Mouse (Mus musculus): Measurements from ENCODE around the gene Stra6. TPM values are rescaled to one million over a fixed set of nuclear protein-coding genes. Genes with fewer than 3 reads are reported as not detected.

Gene Stra6
- total and polyA plus RNA-seq, 3 experiments = 0.08 to 0.09 (median 0.08) TPM

DNA sequence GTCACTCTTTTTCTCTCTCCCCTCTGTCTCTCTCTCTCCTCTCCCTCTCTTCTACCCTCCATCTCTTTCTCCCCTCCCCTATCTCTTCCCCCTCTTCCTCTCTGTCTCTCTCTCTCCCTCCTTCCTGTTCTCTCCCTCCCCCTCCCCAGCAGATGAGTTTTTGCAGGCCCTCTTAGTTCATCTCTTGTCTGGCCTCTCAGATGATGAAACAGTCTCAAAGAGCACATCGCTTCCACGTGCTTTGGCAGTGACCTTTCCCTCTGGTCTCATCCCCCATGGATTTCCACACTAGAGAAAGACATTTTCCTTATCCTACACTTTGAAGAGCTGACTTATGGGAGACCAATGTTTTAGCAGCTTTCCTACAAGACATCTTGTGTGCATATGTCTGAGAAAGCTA lies 109.3 kb downstream of the Stra6 start:
- in situ Hi-C loops (cut with MboI; ENCODE audit: low pct_ligation_motif_present, low pct_unique_long_range_greater_than_20kb, low sequenced_read_pairs) = no loop called here
- DNase-seq (ENCODE audit: extremely low read depth) = no peak
- dilution Hi-C loops (cut with MboI; ENCODE audit: extremely low pct_ligation_motif_present, extremely low pct_unique_long_range_greater_than_20kb, low sequenced_read_pairs) = no loop called here
- no peaks in the 10 kb centered on the region for H3K9me3 ChIP-seq (replicated peaks; ENCODE audit: low read length)
- H3K27me3 ChIP-seq (replicated peaks) = no peaks in the 10 kb centered on the region
- H3K27ac ChIP-seq (ENCODE audit: insufficient read depth, low read depth) = no peak overlapping the region
- peaks cover 2 to 3% of the 10 kb centered on the region in 2 experiments; a peak in 3 of 4 replicates for H3K4me1 ChIP-seq (ENCODE audit: control insufficient read depth in 1 of 2, insufficient read depth in 2 of 2)
- H3K4me2 ChIP-seq (ENCODE audit: insufficient read depth, low read depth, poor library complexity, severe bottlenecking) = no peak overlapping the region
- H3K36me3 ChIP-seq (replicated peaks in 1 of 2; ENCODE audit: control insufficient read depth in 1 of 2, insufficient read depth in 1 of 2, low read length in 1 of 2) = no peaks in the 10 kb centered on the region
- H3K79me2 ChIP-seq (replicated peaks; ENCODE audit: control insufficient read depth, extremely low read depth, insufficient read depth, poor library complexity, severe bottlenecking) = no peaks in the 10 kb centered on the region
- no peak overlapping the region for H3K9ac ChIP-seq (ENCODE audit: insufficient read depth, low read depth)
- no peak for TF ChIP-seq SMC3 (IDR thresholded peaks at IDR 0.05; ENCODE audit: low read depth, low read length)
- TF ChIP-seq IRF4 (IDR thresholded peaks at IDR 0.05; ENCODE audit: low read depth, low read length) = no peak
- TF ChIP-seq ZKSCAN1 (IDR thresholded peaks at IDR 0.05; ENCODE audit: borderline replicate concordance, low read depth, low read length) = no peak
- no peak for TF ChIP-seq TCF12 (IDR thresholded peaks at IDR 0.05; ENCODE audit: low read depth, low read length)
- TF ChIP-seq POLR2A (IDR thresholded peaks at IDR 0.05; ENCODE audit: low read depth, low read length) = no peak
- TF ChIP-seq UBTF (IDR thresholded peaks at IDR 0.05; ENCODE audit: low read depth, low read length) = no peak
- no peak for TF ChIP-seq RAD21 (IDR thresholded peaks at IDR 0.05; ENCODE audit: low read depth, low read length)
- no peak for TF ChIP-seq JUN (IDR thresholded peaks at IDR 0.05; ENCODE audit: insufficient read depth, low read depth, low read length)
- no peak for TF ChIP-seq JUND (conservative IDR thresholded peaks at IDR 0.05; ENCODE audit: low read depth, low read length)
- no peak for TF ChIP-seq ZMIZ1 (IDR thresholded peaks at IDR 0.05; ENCODE audit: low read depth, low read length)
- TF ChIP-seq USF1 (IDR thresholded peaks at IDR 0.05; ENCODE audit: low read depth, low read length) = no peak
- TF ChIP-seq HCFC1 (IDR thresholded peaks at IDR 0.05; ENCODE audit: low read depth, low read length) = no peak
- no peak for TF ChIP-seq MAZ (IDR thresholded peaks at IDR 0.05; ENCODE audit: low read depth, low read length)
- no peak for TF ChIP-seq MAX (IDR thresholded peaks at IDR 0.05; ENCODE audit: low read length)
- no peak for TF ChIP-seq ELF1 (IDR thresholded peaks at IDR 0.05; ENCODE audit: low read depth, low read length)
- no peak overlapping the region for H3K4me3 ChIP-seq (replicated peaks in 1 of 3; ENCODE audit: low read depth in 2 of 3, low read length in 2 of 3, poor library complexity in 1 of 3)

DNA sequence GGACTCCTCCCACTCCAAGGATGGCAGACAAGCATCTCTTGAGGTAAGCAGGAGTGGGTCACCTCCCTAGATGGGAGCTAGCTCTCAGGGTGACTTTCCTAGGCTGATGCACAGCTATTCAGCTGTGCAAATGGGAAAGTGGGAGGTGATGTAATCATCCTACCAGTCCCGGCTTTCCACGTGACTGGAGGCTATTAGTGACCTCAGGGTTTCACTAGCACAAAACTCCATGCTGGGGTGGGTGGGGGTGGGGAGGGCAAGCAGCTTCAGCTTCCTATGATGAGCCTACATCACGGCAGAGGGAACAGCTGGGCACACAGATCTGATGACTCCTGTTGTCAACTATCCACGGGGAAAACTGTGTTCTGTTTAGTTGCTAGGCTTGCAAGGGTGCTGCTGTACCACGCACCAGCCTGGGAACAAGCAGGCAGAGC lies 111.2 kb downstream of the Stra6 start:
- Histone ChIP-seq H3K36me3 (replicated peaks in 1 of 2; ENCODE audit: control insufficient read depth in 1 of 2, insufficient read depth in 1 of 2, low read length in 1 of 2) (no peaks in the 10 kb centered on the region), H3K4me3 (replicated peaks in 1 of 3; ENCODE audit: low read depth in 2 of 3, low read length in 2 of 3, poor library complexity in 1 of 3) (no peak overlapping the region), H3K4me1 (ENCODE audit: control insufficient read depth in 1 of 2, insufficient read depth in 2 of 2) (peaks cover 2 to 3% of the 10 kb centered on the region in 2 experiments; a peak in 3 of 4 replicates), H3K79me2 (replicated peaks; ENCODE audit: control insufficient read depth, extremely low read depth, insufficient read depth, poor library complexity, severe bottlenecking) (no peaks in the 10 kb centered on the region), H3K9ac (ENCODE audit: insufficient read depth, low read depth) (no peak overlapping the region), H3K27ac (ENCODE audit: insufficient read depth, low read depth) (no peak overlapping the region), H3K27me3 (replicated peaks) (no peaks in the 10 kb centered on the region), H3K9me3 (replicated peaks; ENCODE audit: low read length) (no peaks in the 10 kb centered on the region), H3K4me2 (ENCODE audit: insufficient read depth, low read depth, poor library complexity, severe bottlenecking) (no peak overlapping the region)
- in situ Hi-C loops (cut with MboI; ENCODE audit: low pct_ligation_motif_present, low pct_unique_long_range_greater_than_20kb, low sequenced_read_pairs) (no loop called here), dilution Hi-C loops (cut with MboI; ENCODE audit: extremely low pct_ligation_motif_present, extremely low pct_unique_long_range_greater_than_20kb, low sequenced_read_pairs) (no loop called here)
- TF ChIP-seq CHD1 (IDR thresholded peaks at IDR 0.05; ENCODE audit: low read depth, low read length) (no peak), POLR2A (IDR thresholded peaks at IDR 0.05; ENCODE audit: low read depth, low read length) (no peak), TBP (conservative IDR thresholded peaks at IDR 0.05; ENCODE audit: low read depth, low read length) (no peak), ETS1 (conservative IDR thresholded peaks at IDR 0.05; ENCODE audit: low read depth, low read length) (no peak), BHLHE40 (IDR thresholded peaks at IDR 0.05; ENCODE audit: low read depth, low read length) (no peak), USF1 (IDR thresholded peaks at IDR 0.05; ENCODE audit: low read depth, low read length) (no peak), ZMIZ1 (IDR thresholded peaks at IDR 0.05; ENCODE audit: low read depth, low read length) (no peak)
- DNase-seq (ENCODE audit: extremely low read depth) = no peak

Data from CH12.LX (cell line).